Mouse (Mus musculus): Measurements from ENCODE around the gene Uts2. TPM values are rescaled to one million over a fixed set of nuclear protein-coding genes. Genes with fewer than 3 reads are reported as not detected.

The Uts2 gene
- total and polyA plus RNA-seq, 3 experiments = not detected

- no peaks in the 10 kb centered on the region for H3K36me3 ChIP-seq (replicated peaks in 1 of 2; ENCODE audit: control insufficient read depth in 1 of 2, insufficient read depth in 1 of 2, low read length in 1 of 2)
- 0 out of 2 replicates have a peak, but pooled peaks have one; percentile 59 for TF ChIP-seq RCOR1 (conservative IDR thresholded peaks at IDR 0.05; ENCODE audit: low read depth, low read length)
- TF ChIP-seq EP300 (IDR thresholded peaks at IDR 0.05; ENCODE audit: low read length) = 0 out of 2 replicates have a peak, but pooled peaks have one; percentile 27
- peak; percentile 53; the same call in 1 of the 2 replicates for TF ChIP-seq ELF1 (IDR thresholded peaks at IDR 0.05; ENCODE audit: low read depth, low read length)
- no peak for TF ChIP-seq SIN3A (IDR thresholded peaks at IDR 0.05; ENCODE audit: low read length)
- no peak for TF ChIP-seq NELFE (IDR thresholded peaks at IDR 0.05; ENCODE audit: low read depth, low read length)
- peak; percentile 38; the same call in 1 of the 2 replicates for TF ChIP-seq MAX (IDR thresholded peaks at IDR 0.05; ENCODE audit: low read length)
- peak; percentile 35; the same call in 1 of the 2 replicates for TF ChIP-seq ETS1 (conservative IDR thresholded peaks at IDR 0.05; ENCODE audit: low read depth, low read length)
- TF ChIP-seq MYC (IDR thresholded peaks at IDR 0.05; ENCODE audit: low read depth, low read length) = no peak
- TF ChIP-seq IRF4 (IDR thresholded peaks at IDR 0.05; ENCODE audit: low read depth, low read length) = peak; percentile 53; the same call in 1 of the 2 replicates
- no peak for TF ChIP-seq ZKSCAN1 (IDR thresholded peaks at IDR 0.05; ENCODE audit: borderline replicate concordance, low read depth, low read length)
- peak overlapping the region; percentile 38; the same call in 1 of the 2 replicates for H3K4me2 ChIP-seq (ENCODE audit: insufficient read depth, low read depth, poor library complexity, severe bottlenecking)
- peaks cover 24 to 40% of the 10 kb centered on the region in 2 experiments for H3K4me1 ChIP-seq (ENCODE audit: control insufficient read depth in 1 of 2, insufficient read depth in 2 of 2)
- in situ Hi-C loops (cut with MboI; ENCODE audit: low pct_ligation_motif_present, low pct_unique_long_range_greater_than_20kb, low sequenced_read_pairs) = no loop called here
- H3K79me2 ChIP-seq (replicated peaks; ENCODE audit: control insufficient read depth, extremely low read depth, insufficient read depth, poor library complexity, severe bottlenecking) = no peaks in the 10 kb centered on the region
- H3K27me3 ChIP-seq (replicated peaks) = no peaks in the 10 kb centered on the region
- peak; percentile 42 for DNase-seq (ENCODE audit: extremely low read depth)
- H3K27ac ChIP-seq (ENCODE audit: insufficient read depth, low read depth) = no peak overlapping the region
- H3K9me3 ChIP-seq (replicated peaks; ENCODE audit: low read length) = no peaks in the 10 kb centered on the region
- H3K4me3 ChIP-seq (replicated peaks in 1 of 3; ENCODE audit: low read depth in 2 of 3, low read length in 2 of 3, poor library complexity in 1 of 3) = no peak overlapping the region
- dilution Hi-C loops (cut with MboI; ENCODE audit: extremely low pct_ligation_motif_present, extremely low pct_unique_long_range_greater_than_20kb, low sequenced_read_pairs) = no loop called here
- no peak overlapping the region for H3K9ac ChIP-seq (ENCODE audit: insufficient read depth, low read depth)
Measured at GRCm38 (mm10) chr4:151001397-151001796, 4.5 kb downstream of the Uts2 start.

- dilution Hi-C loops (cut with MboI; ENCODE audit: extremely low pct_ligation_motif_present, extremely low pct_unique_long_range_greater_than_20kb, low sequenced_read_pairs) (no loop called here), in situ Hi-C loops (cut with MboI; ENCODE audit: low pct_ligation_motif_present, low pct_unique_long_range_greater_than_20kb, low sequenced_read_pairs) (loop anchor here (5.0 kb wide), 1 partner anchor 38 kb away; no protein-coding TSS in a partner anchor)
- no peak overlapping the region for H3K4me3 ChIP-seq (replicated peaks in 1 of 3; ENCODE audit: low read depth in 2 of 3, low read length in 2 of 3, poor library complexity in 1 of 3)
- peak; percentile 48 for DNase-seq (ENCODE audit: extremely low read depth)
- no peaks in the 10 kb centered on the region for H3K9me3 ChIP-seq (replicated peaks; ENCODE audit: low read length)
- peaks cover 20 to 37% of the 10 kb centered on the region in 2 experiments for H3K4me1 ChIP-seq (ENCODE audit: control insufficient read depth in 1 of 2, insufficient read depth in 2 of 2)
- no peak overlapping the region for H3K4me2 ChIP-seq (ENCODE audit: insufficient read depth, low read depth, poor library complexity, severe bottlenecking)
- H3K27ac ChIP-seq (ENCODE audit: insufficient read depth, low read depth) = 0 out of 2 replicates have a peak overlapping the region, but pooled peaks have one; percentile 8
- H3K27me3 ChIP-seq (replicated peaks) = no peaks in the 10 kb centered on the region
- H3K36me3 ChIP-seq (replicated peaks in 1 of 2; ENCODE audit: control insufficient read depth in 1 of 2, insufficient read depth in 1 of 2, low read length in 1 of 2) = no peaks in the 10 kb centered on the region
- peak; percentile 68 for TF ChIP-seq USF1 (IDR thresholded peaks at IDR 0.05; ENCODE audit: low read depth, low read length)
- TF ChIP-seq MXI1 (IDR thresholded peaks at IDR 0.05; ENCODE audit: low read depth, low read length) = peak; percentile 48; the same call in 1 of the 2 replicates
- TF ChIP-seq ETS1 (conservative IDR thresholded peaks at IDR 0.05; ENCODE audit: low read depth, low read length) = 0 out of 2 replicates have a peak, but pooled peaks have one; percentile 14
- 0 out of 2 replicates have a peak, but pooled peaks have one; percentile 45 for TF ChIP-seq MAX (IDR thresholded peaks at IDR 0.05; ENCODE audit: low read length)
- TF ChIP-seq BHLHE40 (IDR thresholded peaks at IDR 0.05; ENCODE audit: low read depth, low read length) = peak; percentile 91
- TF ChIP-seq CTCF (conservative IDR thresholded peaks at IDR 0.05 in 1 of 2, IDR thresholded peaks at IDR 0.05 in 1 of 2; ENCODE audit: low read depth in 2 of 2, low read length in 2 of 2) = no peak
- TF ChIP-seq JUND (conservative IDR thresholded peaks at IDR 0.05; ENCODE audit: low read depth, low read length) = no peak
- peak; percentile 26; the same call in 1 of the 2 replicates for TF ChIP-seq EP300 (IDR thresholded peaks at IDR 0.05; ENCODE audit: low read length)
- TF ChIP-seq USF2 (conservative IDR thresholded peaks at IDR 0.05; ENCODE audit: low read depth, low read length) = peak; percentile 70
- TF ChIP-seq RCOR1 (conservative IDR thresholded peaks at IDR 0.05; ENCODE audit: low read depth, low read length) = no peak
- TF ChIP-seq SMC3 (IDR thresholded peaks at IDR 0.05; ENCODE audit: low read depth, low read length) = no peak
- no peak for TF ChIP-seq POLR2AphosphoS2 (IDR thresholded peaks at IDR 0.05; ENCODE audit: low read depth, low read length)
- TF ChIP-seq ZKSCAN1 (IDR thresholded peaks at IDR 0.05; ENCODE audit: borderline replicate concordance, low read depth, low read length) = no peak
- no peak overlapping the region for H3K9ac ChIP-seq (ENCODE audit: insufficient read depth, low read depth)
- H3K79me2 ChIP-seq (replicated peaks; ENCODE audit: control insufficient read depth, extremely low read depth, insufficient read depth, poor library complexity, severe bottlenecking) = no peaks in the 10 kb centered on the region
Measured at GRCm38 (mm10) chr4:151005656-151006318, 8.9 kb downstream of the Uts2 start.

All from CH12.LX (cell line).